Mouse (Mus musculus): ENCODE data around the gene Gm11634.
"Not testable (repeated sequence)": the region's sequence is repeated elsewhere in the genome, so short reads cannot be mapped to it uniquely, and the experiment has no call there.

Gene Gm11634

GRCm38 (mm10) chr11:101616104-101616503, 17.0 kb upstream of the Gm11634 start:
- DNase-seq: no peak

- DNase-seq: no peak
Measured at GRCm38 (mm10) chr11:101615380-101615779, 16.3 kb upstream of the Gm11634 start.

- no peak for DNase-seq
Measured at GRCm38 (mm10) chr11:101614116-101614515, 15.1 kb upstream of the Gm11634 start.

- no peak for DNase-seq
Measured at GRCm38 (mm10) chr11:101613596-101613995, 14.5 kb upstream of the Gm11634 start.

GRCm38 (mm10) chr11:101610445-101610844, 11.4 kb upstream of the Gm11634 start:
- no peak for DNase-seq

GRCm38 (mm10) chr11:101607134-101607533, 8.1 kb upstream of the Gm11634 start:
- not testable (repeated sequence) for DNase-seq

- peak; percentile 71 for DNase-seq
Measured at GRCm38 (mm10) chr11:101604531-101605453, 5.7 kb upstream of the Gm11634 start.

- DNase-seq: no peak
Measured at GRCm38 (mm10) chr11:101604116-101604515, 5.1 kb upstream of the Gm11634 start.

- no peak for DNase-seq
Measured at GRCm38 (mm10) chr11:101602491-101602890, 3.4 kb upstream of the Gm11634 start.

GRCm38 (mm10) chr11:101589989-101590624, 8.9 kb downstream of the Gm11634 start:
- no peak for DNase-seq

- peak; percentile 87 for DNase-seq
Measured at GRCm38 (mm10) chr11:101589444-101589843, 9.6 kb downstream of the Gm11634 start.

GRCm38 (mm10) chr11:101588868-101589267, 10.2 kb downstream of the Gm11634 start:
- DNase-seq: peak; percentile 48

GRCm38 (mm10) chr11:101587676-101588075, 11.4 kb downstream of the Gm11634 start:
- peak; percentile 47 for DNase-seq

- no peak for DNase-seq
Measured at GRCm38 (mm10) chr11:101585805-101586204, 13.3 kb downstream of the Gm11634 start.

- DNase-seq: peak; percentile 70
Measured at GRCm38 (mm10) chr11:101585031-101585430, 14.0 kb downstream of the Gm11634 start.

GRCm38 (mm10) chr11:101583205-101583604, 15.9 kb downstream of the Gm11634 start:
- DNase-seq: no peak

GRCm38 (mm10) chr11:101582054-101583035, 16.7 kb downstream of the Gm11634 start, which contains the start of gene Tmem106a:
Gene Tmem106a, plus strand, starts transcription at chr11:101582242.
- DNase-seq: peak; percentile 79

GRCm38 (mm10) chr11:101581081-101581764, 17.8 kb downstream of the Gm11634 start:
- no peak for DNase-seq

GRCm38 (mm10) chr11:101576116-101576515, 22.9 kb downstream of the Gm11634 start:
- DNase-seq: no peak

GRCm38 (mm10) chr11:101568421-101568820, 30.6 kb downstream of the Gm11634 start:
- DNase-seq: no peak

GRCm38 (mm10) chr11:101562391-101562790, 36.7 kb downstream of the Gm11634 start:
- DNase-seq: peak; percentile 34

- no peak for DNase-seq
Measured at GRCm38 (mm10) chr11:101556954-101557353, 42.1 kb downstream of the Gm11634 start.

Measured in kidney, adult 11 months (tissue).